Mouse (Mus musculus): ENCODE data around the gene Agbl4.

DNA sequence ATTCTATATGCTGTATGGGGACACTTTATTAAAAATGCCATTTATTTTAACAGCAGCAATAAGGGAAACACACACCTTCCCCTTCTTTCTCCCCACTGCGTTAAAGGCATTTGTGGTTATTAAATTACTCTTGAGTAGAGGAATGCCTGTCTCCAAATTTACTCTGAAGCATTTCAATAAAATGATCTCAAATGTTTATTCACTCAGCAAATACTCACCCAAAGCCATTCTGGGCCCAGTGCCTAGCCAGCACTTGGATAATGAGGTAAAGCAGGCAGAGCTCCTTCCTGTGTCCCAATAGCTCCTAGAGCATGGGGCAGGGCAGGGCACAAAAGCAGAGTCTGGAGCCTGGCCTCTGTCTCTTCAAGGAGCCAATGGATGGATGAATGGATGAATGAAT lies 1075.6 kb downstream of the Agbl4 start:
- TF ChIP-seq FLI1 (IDR thresholded peaks at IDR 0.05; ENCODE audit: low read length) (no peak), GATA1 (IDR thresholded peaks at IDR 0.05; ENCODE audit: borderline replicate concordance, low read length) (no peak)

All from megakaryocyte, embryonic 14.5 days (primary cell).